Mouse (Mus musculus) MEL (cell line): ENCODE results near the gene Eaf1. TPM values are rescaled to one million over a fixed set of nuclear protein-coding genes. Genes with fewer than 3 reads are reported as not detected.

ENCODE experiments used
- DNase-seq: peaks from one replicate; pipeline ENCODE4 v3.0.0; 2011; ENCODE audit warnings: low read depth, low spot score
- H3K27ac ChIP-seq: 2 replicates; pipeline ENCODE4 v1.5.1; 2012; ENCODE audit warnings: low read depth, mild to moderate bottlenecking, control low read depth, low read length, moderate library complexity; ENCODE audit not compliant: control insufficient read depth
- H3K27me3 ChIP-seq, 2 experiments: fragments of 150-350 bp in 1 of 2; sonication (generic) in 1 of 2; 2 replicates each; pipeline ENCODE4 v1.6.1; 2012; ENCODE audit warnings: low read length in 2 of 2, mild to moderate bottlenecking in 2 of 2, improper control_type of control experiment in 1 of 2, moderate library complexity in 1 of 2; ENCODE audit not compliant: insufficient read depth in 2 of 2, control insufficient read depth in 1 of 2
- H3K36me3 ChIP-seq, 2 experiments: 2 replicates each; pipeline ENCODE4 v1.6.1; 2012 to 2014; ENCODE audit warnings: low read length in 2 of 2, improper control_type of control experiment in 1 of 2, inconsistent platforms in 1 of 2, mild to moderate bottlenecking in 1 of 2; ENCODE audit not compliant: insufficient read depth in 2 of 2, control insufficient read depth in 1 of 2
- H3K4me1 ChIP-seq, 2 experiments: fragments of 150-350 bp in 1 of 2; sonication (generic) in 1 of 2; 2 replicates each; pipeline ENCODE4 v1.6.1; 2012; ENCODE audit warnings: low read length in 2 of 2, improper control_type of control experiment in 1 of 2, mild to moderate bottlenecking in 1 of 2; ENCODE audit not compliant: insufficient read depth in 2 of 2, control insufficient read depth in 1 of 2
- H3K4me3 ChIP-seq, 2 experiments: fragments of 150-350 bp in 1 of 2; sonication (generic) in 1 of 2; 2 replicates each; pipeline ENCODE4 v1.5.1; 2012; ENCODE audit warnings: low read depth in 2 of 2, low read length in 2 of 2, mild to moderate bottlenecking in 2 of 2, moderate library complexity in 2 of 2, control low read depth in 1 of 2, improper control_type of control experiment in 1 of 2; ENCODE audit not compliant: control insufficient read depth in 1 of 2, insufficient read depth in 1 of 2
- H3K79me2 ChIP-seq: 2 replicates; pipeline ENCODE4 v1.6.1; 2012; ENCODE audit warnings: mild to moderate bottlenecking, low read length, moderate library complexity; ENCODE audit not compliant: control insufficient read depth, poor library complexity, insufficient read depth
- H3K9ac ChIP-seq: 2 replicates; pipeline ENCODE4 v1.6.1; 2012; ENCODE audit warnings: low read depth, mild to moderate bottlenecking, control low read depth, low read length, moderate library complexity; ENCODE audit not compliant: control insufficient read depth, poor library complexity, severe bottlenecking
- H3K9me3 ChIP-seq: fragments of 150-350 bp; sonication (generic); replicated peaks from 2 replicates; pipeline ENCODE4 v1.6.1; 2012; ENCODE audit warnings: mild to moderate bottlenecking, low read length, improper control_type of control experiment, moderate library complexity; ENCODE audit not compliant: insufficient read depth
- BHLHE40 ChIP-seq: IDR thresholded peaks from 2 replicates; pipeline ENCODE4 v1.6.1; 2012; ENCODE audit warnings: low read depth, mild to moderate bottlenecking, inconsistent platforms, low read length, improper control_type of control experiment, borderline replicate concordance
- CHD1 ChIP-seq: IDR thresholded peaks from 2 replicates; pipeline ENCODE4 v1.6.1; 2012; ENCODE audit warnings: low read depth, mild to moderate bottlenecking, inconsistent platforms, low read length, improper control_type of control experiment
- CHD2 ChIP-seq: IDR thresholded peaks from 2 replicates; pipeline ENCODE4 v1.6.1; 2011; ENCODE audit warnings: low read length, improper control_type of control experiment
- CTCF ChIP-seq, 3 experiments: IDR thresholded peaks in 2 of 3; conservative IDR thresholded peaks in 1 of 3; 2 replicates each; pipeline ENCODE4 v1.5.1; 2011 to 2012; ENCODE audit warnings: low read length in 3 of 3, low read depth in 2 of 3, mild to moderate bottlenecking in 2 of 3, improper control_type of control experiment in 1 of 3, inconsistent platforms in 1 of 3, mixed read lengths in 1 of 3, moderate library complexity in 1 of 3; ENCODE audit not compliant: control insufficient read depth in 1 of 3, insufficient read depth in 1 of 3, poor library complexity in 1 of 3, severe bottlenecking in 1 of 3
- E2F4 ChIP-seq: IDR thresholded peaks from 2 replicates; pipeline ENCODE4 v1.6.1; 2011; ENCODE audit warnings: low read depth, low read length, improper control_type of control experiment, borderline replicate concordance
- ELF1 ChIP-seq: IDR thresholded peaks from 2 replicates; pipeline ENCODE4 v1.6.1; 2014; ENCODE audit warnings: low read depth, mild to moderate bottlenecking, inconsistent platforms, low read length, improper control_type of control experiment, moderate library complexity
- EP300 ChIP-seq, 2 experiments: IDR thresholded peaks; 2 replicates each; pipeline ENCODE4 v1.6.1; 2011; ENCODE audit warnings: improper control_type of control experiment in 2 of 2, low read length in 2 of 2, low read depth in 1 of 2, mild to moderate bottlenecking in 1 of 2
- ETS1 ChIP-seq: IDR thresholded peaks from 2 replicates; pipeline ENCODE4 v1.6.1; 2012; ENCODE audit warnings: low read depth, mild to moderate bottlenecking, inconsistent platforms, low read length, improper control_type of control experiment, moderate library complexity
- GATA1 ChIP-seq: IDR thresholded peaks from 2 replicates; pipeline ENCODE4 v1.6.1; 2011; ENCODE audit warnings: low read depth, low read length, improper control_type of control experiment
- HCFC1 ChIP-seq: IDR thresholded peaks from 2 replicates; pipeline ENCODE4 v1.6.1; 2012; ENCODE audit warnings: low read depth, mild to moderate bottlenecking, inconsistent platforms, low read length, improper control_type of control experiment, moderate library complexity
- JUND ChIP-seq: IDR thresholded peaks from 2 replicates; pipeline ENCODE4 v1.6.1; 2011; ENCODE audit warnings: low read depth, mild to moderate bottlenecking, improper control_type of control experiment, low read length
- KAT2A ChIP-seq: conservative IDR thresholded peaks from 2 replicates; pipeline ENCODE4 v1.6.1; 2012; ENCODE audit warnings: low read depth, low read length, improper control_type of control experiment, inconsistent platforms
- MAFK ChIP-seq: IDR thresholded peaks from 2 replicates; pipeline ENCODE4 v1.6.1; 2011; ENCODE audit warnings: low read depth, mild to moderate bottlenecking, low read length, improper control_type of control experiment, borderline replicate concordance
- MAX ChIP-seq: IDR thresholded peaks from 2 replicates; pipeline ENCODE4 v1.6.1; 2011; ENCODE audit warnings: low read length, improper control_type of control experiment
- MAZ ChIP-seq: IDR thresholded peaks from 2 replicates; pipeline ENCODE4 v1.6.1; 2012; ENCODE audit warnings: low read depth, mild to moderate bottlenecking, inconsistent platforms, low read length, improper control_type of control experiment
- MEF2A ChIP-seq: IDR thresholded peaks from 2 replicates; pipeline ENCODE4 v1.6.1; 2014; ENCODE audit warnings: low read depth, mild to moderate bottlenecking, inconsistent platforms, low read length, improper control_type of control experiment; ENCODE audit not compliant: poor library complexity, insufficient replicate concordance, severe bottlenecking; ENCODE audit errors: extremely low read depth
- MXI1 ChIP-seq: IDR thresholded peaks from 2 replicates; pipeline ENCODE4 v1.6.1; 2011; ENCODE audit warnings: mild to moderate bottlenecking, low read depth, low read length, improper control_type of control experiment
- MYC ChIP-seq: IDR thresholded peaks from 2 replicates; pipeline ENCODE4 v1.6.1; 2011; ENCODE audit warnings: low read depth, mild to moderate bottlenecking, low read length, improper control_type of control experiment, moderate library complexity
- NELFE ChIP-seq: IDR thresholded peaks from 2 replicates; pipeline ENCODE4 v1.6.1; 2011; ENCODE audit warnings: low read depth, low read length, improper control_type of control experiment
- POLR2A ChIP-seq, 2 experiments: IDR thresholded peaks; 2 replicates each; pipeline ENCODE4 v1.6.1; 2011 to 2012; ENCODE audit warnings: low read length in 2 of 2, mild to moderate bottlenecking in 2 of 2, control low read depth in 1 of 2, improper control_type of control experiment in 1 of 2, low read depth in 1 of 2, moderate library complexity in 1 of 2; ENCODE audit not compliant: control insufficient read depth in 1 of 2, insufficient read depth in 1 of 2, poor library complexity in 1 of 2
- POLR2AphosphoS2 ChIP-seq: IDR thresholded peaks from 2 replicates; pipeline ENCODE4 v1.6.1; 2011; ENCODE audit warnings: low read length, improper control_type of control experiment
- POLR2AphosphoS5 ChIP-seq: IDR thresholded peaks from 2 replicates; pipeline ENCODE4 v1.6.1; 2012; ENCODE audit warnings: low read depth, borderline replicate concordance, mild to moderate bottlenecking, inconsistent platforms, low read length, moderate library complexity, mixed read lengths
- SIN3A ChIP-seq: IDR thresholded peaks from 2 replicates; pipeline ENCODE4 v1.6.1; 2012; ENCODE audit warnings: low read length, improper control_type of control experiment, inconsistent platforms
- TCF12 ChIP-seq: IDR thresholded peaks from 2 replicates; pipeline ENCODE4 v1.6.1; 2014; ENCODE audit warnings: low read depth, mild to moderate bottlenecking, inconsistent platforms, low read length, improper control_type of control experiment, moderate library complexity
- UBTF ChIP-seq: IDR thresholded peaks from 2 replicates; pipeline ENCODE4 v1.6.1; 2012; ENCODE audit warnings: low read depth, mild to moderate bottlenecking, inconsistent platforms, low read length, improper control_type of control experiment, moderate library complexity, borderline replicate concordance; ENCODE audit not compliant: insufficient read depth
- USF1 ChIP-seq: IDR thresholded peaks from 2 replicates; pipeline ENCODE4 v1.6.1; 2014; ENCODE audit warnings: low read depth, mild to moderate bottlenecking, inconsistent platforms, low read length, improper control_type of control experiment, moderate library complexity
- USF2 ChIP-seq, 2 experiments: IDR thresholded peaks; 2 replicates each; pipeline ENCODE4 v1.6.1; 2011 to 2012; ENCODE audit warnings: improper control_type of control experiment in 2 of 2, low read length in 2 of 2, borderline replicate concordance in 1 of 2, inconsistent platforms in 1 of 2, low read depth in 1 of 2, mild to moderate bottlenecking in 1 of 2; ENCODE audit not compliant: insufficient read depth in 1 of 2
- ZKSCAN1 ChIP-seq: IDR thresholded peaks from 2 replicates; pipeline ENCODE4 v1.6.1; 2012; ENCODE audit warnings: low read depth, mild to moderate bottlenecking, inconsistent platforms, low read length, improper control_type of control experiment, moderate library complexity
- ZMIZ1 ChIP-seq: IDR thresholded peaks from 2 replicates; pipeline ENCODE4 v1.6.1; 2012; ENCODE audit warnings: low read depth, mild to moderate bottlenecking, inconsistent platforms, low read length, improper control_type of control experiment, moderate library complexity
- ZNF384 ChIP-seq: IDR thresholded peaks from 2 replicates; pipeline ENCODE4 v1.6.1; 2012; ENCODE audit warnings: low read depth, mild to moderate bottlenecking, inconsistent platforms, low read length, improper control_type of control experiment
- polyA plus RNA-seq, 2 experiments: library from polyadenylated mRNA; stranded (reverse) in 1 of 2; unstranded in 1 of 2; fragments of >175 nt in 1 of 2; fragments of >200 nt in 1 of 2; gene quantifications; 2 replicates each; pipeline versions ENCODE4 v1.2.1 to v1.2.4; 2012; ENCODE audit warnings: low replicate concordance in 2 of 2, low read depth in 1 of 2; ENCODE audit not compliant: insufficient read length in 2 of 2, insufficient read depth in 1 of 2, missing spikeins in 1 of 2
- total RNA-seq: library from RNA; depleted of rRNA; stranded (reverse); fragments of 300-350 nt; gene quantifications from 2 replicates; pipeline ENCODE4 v1.2.3, GENCODE M21; 2012

Eaf1 gene
- total and polyA plus RNA-seq, 3 experiments, result 50.6 to 67.2 TPM; not detected in 1

GRCm38 (mm10) chr14:31493901-31494300, 298 bp upstream of the Eaf1 start:
- peaks cover 5 to 13% of the 10 kb centered on the region in 2 experiments for H3K4me1 ChIP-seq

GRCm38 (mm10) chr14:31494975-31495455, 816 bp downstream of the Eaf1 start, which contains the start of gene Mettl6:
Gene Mettl6 (minus strand): TSS chr14:31495040.
- peaks cover 5 to 13% of the 10 kb centered on the region in 2 experiments for H3K4me1 ChIP-seq
- H3K9ac ChIP-seq, result peak within 1 kb of the TSS; percentile 95
- H3K36me3 ChIP-seq, result peaks cover 17 to 32% of the 10 kb centered on the region in 2 experiments
- H3K27ac ChIP-seq, result peak within 1 kb of the TSS; percentile 88
- H3K9me3 ChIP-seq, result no peaks in the 10 kb centered on the region
- H3K79me2 ChIP-seq, result peaks cover 66% of the 10 kb centered on the region
- no peaks in the 10 kb centered on the region for H3K27me3 ChIP-seq
- H3K4me3 ChIP-seq, result peak within 1 kb of the TSS; percentile 87 to 98
- peak; percentile 96 for DNase-seq
- TF ChIP-seq EP300 (IDR thresholded peaks at IDR 0.05; ENCODE audit: low read depth in 1 of 2, low read length in 2 of 2), result no peak; a peak in 1 of 4 replicates
- TF ChIP-seq MEF2A, result no peak
- TF ChIP-seq NELFE, result peak; percentile 77
- peak; percentile 74 for TF ChIP-seq SIN3A
- TF ChIP-seq KAT2A, result peak; percentile 61
- no peak for TF ChIP-seq E2F4
- no peak for TF ChIP-seq POLR2AphosphoS5
- TF ChIP-seq UBTF, result no peak; the same call in 1 of the 2 replicates
- peak; percentile 39; the same call in 1 of the 2 replicates for TF ChIP-seq ZMIZ1
- TF ChIP-seq POLR2A (IDR thresholded peaks at IDR 0.05; ENCODE audit: control insufficient read depth in 1 of 2, insufficient read depth in 1 of 2, low read depth in 1 of 2, low read length in 2 of 2, poor library complexity in 1 of 2), result peak; percentile 76 to 93; a peak in 3 of 4 replicates
- TF ChIP-seq MAX, result peak; percentile 48
- TF ChIP-seq TCF12, result peak; percentile 63
- no peak for TF ChIP-seq USF1
- no peak for TF ChIP-seq CHD1
- TF ChIP-seq GATA1, result no peak
- TF ChIP-seq BHLHE40, result no peak
- no peak for TF ChIP-seq CTCF (IDR thresholded peaks at IDR 0.05 in 2 of 3, conservative IDR thresholded peaks at IDR 0.05 in 1 of 3; ENCODE audit: control insufficient read depth in 1 of 3, insufficient read depth in 1 of 3, low read depth in 2 of 3, low read length in 3 of 3, poor library complexity in 1 of 3, severe bottlenecking in 1 of 3)
- TF ChIP-seq MAFK, result no peak
- TF ChIP-seq ETS1, result 0 out of 2 replicates have a peak, but pooled peaks have one; percentile 14
- TF ChIP-seq CHD2, result 0 out of 2 replicates have a peak, but pooled peaks have one; percentile 21
- TF ChIP-seq HCFC1, result peak; percentile 91
- no peak for TF ChIP-seq ZNF384
- TF ChIP-seq MXI1, result peak; percentile 83
- no peak for TF ChIP-seq ZKSCAN1
- 0 out of 2 replicates have a peak, but pooled peaks have one; percentile 63 for TF ChIP-seq POLR2AphosphoS2
- TF ChIP-seq JUND, result no peak
- TF ChIP-seq ELF1, result peak; percentile 94
- TF ChIP-seq USF2 (IDR thresholded peaks at IDR 0.05; ENCODE audit: borderline replicate concordance in 1 of 2, insufficient read depth in 1 of 2, low read depth in 1 of 2, low read length in 2 of 2), result no peak
- peak; percentile 74; the same call in 1 of the 2 replicates for TF ChIP-seq MYC

More at GRCm38 (mm10) chr14:31493901-31494300, 298 bp upstream of the Eaf1 start:
- Histone ChIP-seq H3K79me2 (peaks cover 63% of the 10 kb centered on the region), H3K9me3 (no peaks in the 10 kb centered on the region), H3K4me3 (peak overlapping the region; percentile 87 to 98), H3K27ac (peak overlapping the region; percentile 88), H3K36me3 (peaks cover 20 to 30% of the 10 kb centered on the region in 2 experiments), H3K27me3 (no peaks in the 10 kb centered on the region), H3K9ac (peak overlapping the region; percentile 95)
- TF ChIP-seq MAZ (no peak), MXI1 (no peak), ZKSCAN1 (no peak), ETS1 (no peak), POLR2AphosphoS5 (no peak)
- DNase-seq, result peak; percentile 56
